Mouse (Mus musculus) ovary, postnatal 14 days (tissue): ENCODE data around the gene Ctsz.

ENCODE experiments used
- DNase-seq: peaks from one replicate; pipeline ENCODE4 v3.0.0; 2022; ENCODE audit warnings: low spot score

Gene Ctsz

DNA sequence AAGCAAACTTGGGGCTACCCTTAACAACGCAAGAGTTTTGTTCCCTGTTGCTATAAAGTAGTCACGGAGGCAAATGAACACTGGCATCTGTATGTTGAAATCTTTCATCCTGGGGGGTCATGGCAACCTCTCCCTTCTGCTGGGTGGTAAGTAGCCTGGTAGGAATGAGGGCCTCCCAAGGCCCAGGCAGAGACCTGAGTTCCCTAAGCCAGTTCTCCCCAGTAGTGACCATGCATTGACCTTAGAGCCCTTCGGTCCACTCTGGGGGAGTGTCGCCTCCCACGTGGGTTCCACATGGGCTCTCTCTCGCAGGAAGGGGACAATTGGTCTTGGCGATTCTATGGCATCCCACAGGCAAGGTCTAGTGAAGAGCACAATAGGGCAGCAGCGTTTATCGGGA lies 1.1 kb upstream of the Ctsz start:
- no peak for DNase-seq

DNA sequence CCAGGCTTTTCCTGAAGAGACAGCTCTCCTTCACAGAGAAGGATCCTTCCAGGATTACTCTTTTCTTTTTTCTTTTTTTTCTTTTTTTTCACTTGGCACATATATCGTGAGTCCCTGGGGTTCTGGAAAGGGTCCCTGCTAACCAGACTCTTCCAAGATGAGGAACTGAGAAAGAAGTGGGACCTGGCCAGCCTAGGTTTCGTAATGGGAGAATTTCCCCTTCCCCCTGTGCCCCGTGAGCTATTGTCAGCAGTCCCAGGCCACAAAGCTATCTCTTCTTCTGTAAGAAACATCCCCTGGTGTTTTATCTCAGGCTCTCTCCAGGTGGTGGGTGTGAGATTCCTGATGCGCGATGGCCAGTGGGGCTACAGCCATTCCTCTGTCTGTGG lies 605 bp upstream of the Ctsz start:
- no peak for DNase-seq

DNA sequence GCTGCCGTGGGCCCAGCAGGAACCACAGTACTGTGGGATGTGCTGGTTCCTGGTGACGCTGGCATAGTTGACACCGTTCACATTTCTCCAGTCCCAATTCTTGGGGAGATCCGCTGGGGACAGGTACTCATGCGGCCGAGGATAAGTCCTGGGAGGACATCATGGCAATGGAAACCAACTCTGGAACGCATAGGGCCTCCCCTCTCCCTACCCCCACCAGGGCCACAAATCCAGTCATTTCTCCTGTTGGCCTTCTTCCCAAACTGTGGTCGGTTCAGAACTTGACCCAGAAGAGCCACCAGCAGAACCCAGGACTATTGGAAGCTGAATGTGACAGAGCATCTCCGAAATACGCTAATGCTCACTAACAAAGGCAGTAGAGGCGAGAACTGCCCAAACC lies 658 bp downstream of the Ctsz start:
- DNase-seq, result no peak

DNA sequence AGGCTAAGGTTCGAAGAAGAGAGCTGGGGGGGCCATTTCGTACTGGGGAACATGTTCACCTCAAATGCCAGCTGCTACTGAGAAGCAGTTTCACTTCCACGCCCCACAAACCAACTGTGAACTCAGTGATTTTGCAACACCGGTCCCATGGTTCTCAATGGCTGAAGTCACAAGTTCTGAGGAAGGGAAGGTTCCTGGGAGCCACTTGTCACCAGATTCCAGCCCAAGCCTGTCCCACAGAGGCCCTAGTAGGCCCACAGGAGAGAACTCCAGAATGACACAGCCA lies 1.2 kb downstream of the Ctsz start:
- no peak for DNase-seq

DNA sequence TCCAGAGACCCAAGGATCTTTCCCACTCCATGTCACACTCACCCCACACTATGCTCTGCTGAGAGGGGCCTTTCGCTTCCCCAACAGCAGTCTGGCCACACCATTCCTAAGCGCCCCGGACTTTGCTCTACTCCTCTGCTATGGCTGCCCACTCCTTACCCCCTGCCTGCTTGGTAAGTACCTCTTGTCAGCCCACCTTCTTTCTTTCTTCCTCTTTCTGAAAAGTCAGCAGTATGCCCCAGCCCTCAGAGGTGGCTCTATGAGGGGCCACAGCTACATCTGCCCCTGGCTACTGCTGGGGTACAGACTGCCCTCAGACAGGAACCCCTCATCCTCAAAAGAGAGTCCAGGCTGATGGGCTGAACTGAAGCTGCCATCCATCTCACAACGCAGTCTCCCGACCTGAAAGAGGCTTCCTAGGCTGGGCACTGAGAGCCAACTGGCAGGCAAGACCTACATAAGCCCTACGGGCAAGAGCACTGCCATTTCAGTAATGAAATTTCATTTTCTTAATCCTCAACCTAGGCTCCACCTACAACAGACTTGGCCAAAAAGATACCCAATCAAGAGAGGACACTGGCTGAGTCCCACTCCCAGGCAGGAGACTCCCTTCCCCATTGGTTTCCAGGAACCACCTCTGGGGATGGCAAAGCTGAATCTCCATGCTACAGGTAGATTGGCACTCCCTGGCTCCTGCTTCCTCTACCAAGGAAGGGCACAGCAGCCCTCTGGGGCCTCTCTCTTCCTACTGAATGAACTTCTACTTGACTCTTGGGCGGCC lies 1.7 kb downstream of the Ctsz start:
- DNase-seq, result no peak

DNA sequence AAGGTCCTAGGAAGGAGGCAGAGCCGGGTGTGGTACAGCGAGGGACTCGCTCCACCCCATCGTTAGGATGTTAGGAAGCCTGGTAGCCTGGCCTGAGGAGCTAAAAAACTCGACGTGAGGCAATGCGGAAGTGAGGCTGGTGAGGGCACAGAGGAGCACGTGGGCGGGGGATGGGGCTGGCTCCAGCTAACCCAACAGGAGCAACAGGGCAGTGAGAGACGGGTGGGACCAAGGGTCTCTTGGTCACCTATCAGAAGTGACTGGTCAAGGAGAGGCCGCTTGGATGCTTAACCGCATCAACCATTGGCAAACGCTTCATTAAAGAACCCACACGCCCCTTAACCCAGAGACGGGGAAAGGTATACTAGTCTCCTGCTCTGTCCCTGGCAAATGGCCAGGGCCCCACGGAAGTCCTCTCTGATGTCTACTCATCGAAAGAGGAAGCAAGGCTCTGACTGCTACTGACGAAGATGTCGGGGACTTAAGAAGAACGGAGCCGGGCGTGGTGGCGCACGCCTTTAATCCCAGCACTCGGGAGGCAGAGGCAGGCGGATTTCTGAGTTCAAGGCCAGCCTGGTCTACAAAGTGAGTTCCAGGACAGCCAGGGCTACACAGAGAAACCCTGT lies 2.6 kb downstream of the Ctsz start:
- no peak for DNase-seq

DNA sequence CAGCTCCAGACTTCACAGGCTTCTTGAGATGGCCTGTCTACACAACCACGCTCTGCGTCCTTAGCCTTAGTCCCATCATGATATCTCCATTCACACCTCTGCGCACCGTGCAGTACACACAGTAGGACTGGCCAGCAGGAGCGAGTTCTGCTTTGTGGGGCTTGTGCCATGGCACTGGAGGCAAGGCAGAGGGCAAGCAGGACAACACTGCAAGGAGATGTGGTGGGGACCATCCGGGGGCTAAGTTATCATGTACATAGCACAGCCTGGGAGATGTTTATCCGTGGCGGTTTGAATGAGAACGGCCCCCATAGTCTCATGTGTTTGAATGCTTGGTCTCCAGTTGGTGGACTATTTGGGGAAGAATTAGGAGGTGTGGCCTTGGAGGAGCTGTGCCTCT lies 3.9 kb downstream of the Ctsz start:
- no peak for DNase-seq

DNA sequence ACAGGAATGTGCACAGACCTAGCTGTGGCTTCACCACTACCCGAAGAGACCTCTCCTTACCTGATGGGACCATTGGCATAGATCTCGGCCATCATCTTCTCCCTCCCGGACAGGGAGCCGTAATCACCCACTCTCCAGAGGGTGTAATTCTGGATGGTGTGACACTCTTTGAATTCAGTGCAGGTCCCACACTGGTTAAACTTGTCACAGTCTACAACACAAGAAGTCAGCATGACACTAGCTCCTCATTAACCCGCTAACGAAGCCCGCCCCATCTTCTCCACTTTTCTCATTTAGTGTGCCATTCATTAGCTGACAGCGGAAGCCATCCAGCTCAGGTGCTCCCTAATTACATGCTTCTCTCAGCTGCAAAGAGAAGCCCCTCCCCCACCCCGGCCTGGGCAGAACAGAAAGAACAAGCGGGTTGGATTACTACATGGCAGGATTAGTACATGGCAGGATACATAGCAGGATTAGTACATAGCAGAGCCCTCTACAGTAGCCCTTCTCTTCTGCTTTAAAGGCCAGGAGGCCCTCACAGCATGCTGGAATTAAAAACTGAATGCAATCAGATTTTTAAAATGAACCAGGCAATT lies 9.7 kb downstream of the Ctsz start:
- DNase-seq, result no peak

DNA sequence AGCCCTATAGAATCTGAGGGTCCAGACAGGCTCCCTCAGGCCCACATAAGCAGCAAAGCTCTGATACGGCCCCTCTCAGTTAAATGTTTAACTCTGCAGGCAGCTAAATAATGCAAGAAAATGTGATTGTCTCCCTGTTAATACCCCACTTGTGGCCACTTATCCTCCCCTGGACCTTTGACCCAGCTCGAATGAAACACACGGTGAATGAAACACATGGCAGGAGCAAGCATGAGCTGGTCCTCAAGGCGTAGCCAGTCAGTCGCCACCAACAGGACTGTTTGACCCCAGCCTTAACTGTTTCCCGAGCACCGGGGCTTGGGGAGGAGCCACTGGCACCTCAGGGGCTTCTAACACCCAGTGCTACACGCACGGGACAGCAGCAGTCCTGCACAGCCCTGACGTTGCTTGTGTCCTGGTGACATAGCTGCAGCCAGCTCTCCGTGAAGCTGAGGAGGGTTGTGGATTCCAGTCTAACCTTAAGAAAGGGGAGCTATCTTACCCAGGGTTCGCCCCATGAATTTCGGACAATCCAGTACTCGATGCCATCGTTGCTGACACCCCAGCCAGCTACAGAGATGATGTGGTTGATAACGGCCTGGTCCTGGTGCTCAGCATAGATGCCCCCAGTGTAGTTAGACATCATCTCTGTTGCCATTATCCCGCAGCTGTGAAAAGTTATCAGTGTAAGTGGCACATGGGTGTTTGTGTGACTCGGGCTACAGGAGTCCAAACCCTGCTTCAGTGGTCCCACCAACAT lies 10.6 kb downstream of the Ctsz start:
- DNase-seq, result no peak

DNA sequence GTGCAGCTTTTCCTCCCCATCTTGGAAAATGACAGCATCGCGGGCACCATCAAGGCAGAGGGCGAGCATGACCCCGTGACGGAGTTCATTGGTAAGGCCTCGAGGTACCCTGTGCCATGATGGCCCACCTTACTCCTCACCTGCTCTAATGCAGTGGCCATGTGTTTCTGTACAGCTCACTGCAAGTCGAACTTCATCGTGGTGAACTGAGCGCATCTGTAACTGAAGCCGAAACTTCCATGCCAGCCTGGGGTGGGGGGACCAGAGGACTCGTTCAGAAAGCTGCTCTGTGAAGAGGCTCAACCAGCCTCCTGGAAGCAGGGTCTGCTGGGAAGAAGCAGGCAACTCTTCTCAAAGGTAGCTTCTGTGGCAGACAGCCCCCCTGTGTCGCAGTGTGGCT lies 12.0 kb downstream of the Ctsz start:
- DNase-seq, result no peak

DNA sequence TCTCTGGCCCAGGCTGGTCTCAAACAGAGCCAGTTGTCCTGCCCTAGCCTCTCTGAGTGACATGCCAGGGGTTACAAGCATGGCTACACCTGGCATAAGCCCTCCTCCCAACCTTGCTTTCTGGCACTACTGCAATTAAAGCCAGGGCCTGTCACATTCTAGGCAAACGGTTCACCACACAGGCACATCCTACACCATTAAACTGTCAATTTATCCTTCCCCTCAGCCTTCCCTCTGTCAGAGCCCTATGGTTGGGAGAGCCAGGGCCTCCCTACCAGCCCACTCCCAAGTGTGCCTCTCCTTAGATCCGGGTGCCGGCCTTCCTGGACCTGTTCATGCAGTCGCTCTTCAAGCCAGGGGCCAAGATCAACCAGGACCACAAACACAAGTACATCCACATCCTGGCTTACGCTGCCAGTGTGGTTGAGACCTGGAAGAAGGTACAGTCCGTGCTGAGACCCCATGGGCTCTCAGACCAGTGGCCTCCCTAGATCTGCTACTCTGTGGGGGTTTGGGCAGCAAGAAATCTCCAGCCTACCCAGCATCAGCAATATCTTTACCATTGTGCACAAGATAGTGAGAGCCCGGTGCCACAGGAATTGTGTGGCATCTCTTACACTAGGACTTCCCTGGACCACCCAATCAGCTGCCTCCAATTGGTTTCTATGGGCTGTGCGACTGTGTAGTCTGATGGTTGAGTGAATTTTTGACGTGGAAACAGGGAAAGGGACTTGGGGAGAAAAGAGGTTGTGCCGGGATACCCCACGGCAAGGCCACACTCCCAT lies 14.3 kb downstream of the Ctsz start:
- no peak for DNase-seq

DNA sequence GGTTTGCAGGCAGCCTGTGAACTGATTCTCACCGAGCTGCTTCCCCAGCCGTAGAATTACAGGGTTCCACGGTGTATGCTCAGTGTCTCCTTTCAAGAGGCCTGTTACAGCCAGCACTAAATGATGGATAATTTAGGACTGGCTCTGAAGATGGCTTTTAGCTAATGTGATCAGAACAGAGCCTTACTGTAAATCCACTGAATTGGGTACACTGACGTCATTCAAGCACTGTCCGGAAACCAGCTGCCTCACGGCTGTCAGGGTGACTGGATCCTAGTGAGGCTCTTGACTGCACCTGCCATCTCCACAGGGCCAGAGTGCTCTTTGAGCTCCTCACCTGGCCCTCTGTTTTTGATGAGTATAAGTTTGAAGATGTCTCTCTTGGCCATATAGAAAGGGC lies 17.7 kb downstream of the Ctsz start:
- DNase-seq, result no peak

DNA sequence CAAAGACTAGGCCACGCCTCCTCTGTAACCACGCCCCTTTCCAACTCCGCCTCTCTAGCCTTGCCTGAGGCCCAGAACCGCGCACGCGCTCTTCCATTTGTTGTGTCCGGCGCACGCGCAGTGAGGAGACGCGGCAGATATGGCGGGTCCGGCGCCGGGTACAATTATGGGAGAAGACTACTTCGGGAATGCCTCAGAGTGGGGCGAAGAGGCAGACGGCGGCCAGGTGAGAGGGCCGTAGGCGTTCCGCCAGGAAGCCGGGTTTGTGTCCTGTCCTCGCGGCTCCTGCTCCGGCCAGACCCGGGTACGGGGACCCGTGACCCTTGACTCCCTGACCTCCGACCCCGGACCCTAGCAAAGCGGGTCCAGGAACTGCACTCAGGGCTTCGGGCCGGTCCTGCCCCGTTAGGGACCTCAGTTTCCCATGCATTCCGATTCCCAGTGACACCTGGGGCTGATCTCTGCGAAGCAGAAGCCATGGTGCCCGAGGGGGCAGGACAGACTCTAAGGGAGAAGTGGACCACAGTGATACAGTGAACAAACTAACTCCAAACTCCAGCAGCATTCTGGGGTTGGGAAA lies 23.0 kb downstream of the Ctsz start, which contains the start of gene Nelfcd:
TSS of gene Nelfcd (plus strand) at position 74 of the 580 bp plus-strand sequence.
- DNase-seq, result peak; percentile 97

DNA sequence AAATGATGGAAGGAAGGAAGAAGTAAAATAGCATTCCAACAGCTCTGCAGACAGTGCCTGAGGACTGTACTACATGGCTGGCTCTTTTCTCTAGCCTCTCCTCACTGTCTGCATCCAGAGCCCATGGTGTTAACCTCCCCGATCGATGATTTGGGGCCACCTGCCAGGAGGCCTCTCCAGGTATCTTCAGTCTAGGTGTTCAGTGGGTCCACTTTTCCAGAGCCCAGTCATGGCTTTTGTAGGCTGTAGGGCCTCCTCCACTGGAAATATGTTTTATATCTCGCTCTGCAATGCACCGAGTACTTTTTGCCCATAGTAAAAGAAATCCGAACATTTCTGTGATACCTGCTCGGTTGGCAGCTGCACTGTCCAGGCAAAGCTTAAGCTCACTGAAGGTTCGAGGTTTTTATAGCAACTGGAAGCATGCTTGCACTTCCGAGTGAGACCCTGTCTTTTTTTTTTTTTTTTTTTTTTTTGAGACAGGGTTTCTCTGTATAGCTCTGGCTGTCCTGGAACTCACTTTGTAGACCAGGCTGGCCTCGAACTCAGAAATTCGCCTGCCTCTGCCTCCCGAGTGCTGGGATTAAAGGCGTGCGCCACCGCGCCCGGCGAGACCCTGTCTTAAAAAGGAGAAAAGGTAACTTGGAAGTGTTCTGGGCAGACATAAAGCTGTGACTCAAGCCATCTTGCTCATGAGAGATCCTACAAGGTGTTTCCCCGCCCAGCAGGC lies 23.7 kb downstream of the Ctsz start:
- DNase-seq, result no peak

DNA sequence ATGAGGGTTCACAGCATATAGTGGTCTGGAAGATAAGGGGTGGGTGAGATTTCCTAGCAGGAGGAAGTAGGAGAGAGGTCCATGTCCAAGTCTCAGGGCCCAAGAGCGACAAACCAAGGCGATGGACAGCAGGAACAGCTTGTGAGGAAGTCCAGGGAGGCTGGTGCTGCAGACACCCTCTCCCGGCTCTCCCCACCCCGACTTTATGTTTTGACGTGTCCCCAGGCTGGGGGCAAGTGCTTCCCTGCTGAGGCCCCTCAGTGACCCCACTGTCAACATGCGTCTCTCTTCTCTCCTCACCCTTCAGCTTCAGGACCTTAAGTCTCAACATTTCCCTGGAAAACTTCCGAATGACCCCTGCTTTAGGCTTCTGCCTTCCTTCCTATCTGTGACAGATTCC lies 25.7 kb downstream of the Ctsz start:
- no peak for DNase-seq

DNA sequence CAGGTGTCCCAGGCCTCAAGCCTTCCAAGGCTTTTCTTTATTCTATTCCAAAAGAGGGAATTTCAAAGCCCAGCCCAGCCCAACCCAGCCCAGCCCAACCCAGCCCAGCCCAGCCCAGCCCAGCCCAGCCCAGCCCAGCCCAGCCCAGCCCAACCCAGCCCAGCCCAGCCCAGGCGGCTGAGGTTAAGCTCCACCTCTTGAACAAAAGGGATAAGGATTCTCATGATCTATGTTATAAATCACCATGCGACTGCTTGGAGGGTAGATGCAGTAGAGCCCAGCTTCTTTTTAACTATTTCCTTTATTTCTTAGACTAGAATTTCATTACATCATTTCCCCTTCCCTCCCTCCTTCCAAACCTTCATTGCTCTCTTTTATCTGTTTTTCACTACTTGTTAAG lies 28.6 kb downstream of the Ctsz start:
- no peak for DNase-seq

DNA sequence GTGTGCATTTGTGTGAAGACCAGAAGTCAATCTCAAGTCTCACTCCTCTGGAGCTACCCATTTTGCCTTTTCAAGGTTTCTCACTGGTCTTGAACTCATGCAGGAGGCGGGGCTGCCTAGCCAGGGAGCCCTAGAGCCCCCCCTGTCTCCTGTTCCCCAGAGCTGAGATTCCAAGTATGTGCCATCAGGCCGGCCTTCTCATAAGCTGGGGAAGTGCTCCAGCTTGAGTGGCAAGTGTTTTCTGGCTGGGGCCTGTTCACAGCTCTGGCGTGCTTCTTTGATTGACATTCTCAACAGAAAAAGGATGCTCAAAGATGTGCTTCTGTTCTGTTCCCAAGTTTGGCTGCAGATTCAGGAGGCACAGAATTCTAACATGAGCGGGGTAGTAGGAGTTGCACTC lies 38.4 kb downstream of the Ctsz start:
- no peak for DNase-seq

DNA sequence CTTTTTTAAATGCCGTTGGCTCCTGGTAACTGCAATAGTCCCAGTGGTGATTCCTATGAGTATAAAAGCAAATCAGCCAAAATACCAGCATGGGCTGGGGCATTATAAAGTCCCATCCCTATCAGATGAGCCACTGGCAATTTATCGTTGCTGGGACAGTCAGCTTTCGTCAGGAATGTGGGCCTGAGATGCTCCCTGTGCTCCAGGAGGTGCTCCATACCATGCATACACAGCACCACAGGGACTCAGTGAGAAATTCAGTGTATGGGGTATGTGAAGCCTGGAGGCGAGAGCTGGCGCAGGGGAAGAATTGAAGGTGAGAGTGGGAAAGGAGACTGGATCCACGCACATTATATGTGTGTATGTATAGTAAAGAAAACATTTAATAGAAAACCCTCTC lies 41.0 kb downstream of the Ctsz start:
- no peak for DNase-seq

DNA sequence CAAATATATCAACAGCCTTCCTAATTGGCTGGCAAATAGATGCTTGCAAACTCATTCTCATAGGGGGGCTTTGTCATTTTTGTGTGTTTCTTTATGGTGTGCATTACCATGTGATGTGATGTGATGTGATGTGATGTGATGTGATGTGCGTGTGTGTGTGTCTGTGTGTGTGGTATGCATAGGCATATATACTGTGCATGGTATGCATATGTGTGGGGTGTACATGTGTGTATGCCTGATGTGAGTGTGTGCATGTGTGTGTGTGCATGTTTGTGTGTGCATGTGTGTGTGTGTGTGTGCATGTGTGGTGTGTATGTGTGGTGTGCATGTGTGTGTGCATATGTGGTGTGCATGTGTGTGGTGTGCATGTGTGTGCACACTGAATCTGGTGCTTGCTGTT lies 41.8 kb downstream of the Ctsz start:
- no peak for DNase-seq

DNA sequence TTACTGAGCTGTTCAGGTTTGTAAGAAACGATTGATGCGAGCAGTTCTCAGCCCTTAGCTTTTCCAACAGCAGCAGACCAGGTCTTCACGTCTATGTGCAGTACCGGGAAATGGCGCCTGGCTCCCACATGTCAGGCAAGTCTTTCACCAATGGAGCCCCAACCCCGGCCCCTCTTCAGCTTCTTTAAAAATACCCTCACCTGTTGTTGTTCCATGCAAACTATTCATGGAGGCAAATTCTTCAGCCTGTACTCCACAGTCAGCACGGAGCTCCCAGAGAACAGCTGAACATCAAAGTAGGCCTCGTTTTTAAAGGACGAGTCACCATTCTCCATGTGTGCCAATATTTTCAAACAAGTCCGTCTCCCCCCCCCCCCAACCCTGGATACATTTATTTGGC lies 42.2 kb downstream of the Ctsz start:
- DNase-seq, result no peak

DNA sequence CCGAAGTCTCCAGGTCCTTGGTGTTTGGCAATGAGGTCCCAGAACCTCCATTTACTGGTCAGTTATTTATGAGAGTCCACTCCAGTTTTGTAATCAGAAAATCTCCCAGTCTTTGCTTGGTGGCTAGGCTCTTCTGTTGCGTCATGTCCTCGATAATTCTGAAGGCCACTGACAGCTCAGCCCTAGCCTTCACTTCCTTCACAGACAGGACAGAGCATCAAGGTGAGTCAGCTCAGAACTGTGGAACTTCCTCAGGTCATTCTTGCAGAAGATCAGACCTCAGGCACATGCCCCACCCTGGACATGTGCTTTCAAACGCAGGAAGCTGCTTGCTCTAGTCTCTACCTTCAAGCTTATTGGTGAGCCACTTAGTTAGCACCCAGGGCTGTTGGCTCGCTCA lies 45.5 kb downstream of the Ctsz start:
- no peak for DNase-seq
